Mouse (Mus musculus) lung, adult 2 months (tissue): Measurements from ENCODE around the gene Ppm1j. TPM values are rescaled to one million over a fixed set of nuclear protein-coding genes. Genes with fewer than 3 reads are reported as not detected.
A peak's percentile ranks its signal among the peaks of the same experiment; 100 is the strongest.
"Not testable (repeated sequence)": the region's sequence is repeated elsewhere in the genome, so short reads cannot be mapped to it uniquely, and the experiment has no call there.

ENCODE experiments used
- DNase-seq: peaks from one replicate; pipeline ENCODE4 v3.0.0; 2022
- H3K4me1 ChIP-seq: fragments of 200-500 bp; 2 replicates; pipeline ENCODE4 v1.6.1; 2011; ENCODE audit warnings: low read length; ENCODE audit not compliant: control insufficient read depth, insufficient read depth
- H3K4me3 ChIP-seq: fragments of 200-500 bp; replicated peaks from 2 replicates; pipeline ENCODE3; 2011; ENCODE audit warnings: low read depth, mild to moderate bottlenecking, control low read depth, low read length; ENCODE audit errors: extremely low read depth
- CTCF ChIP-seq: fragments of 200-500 bp; IDR thresholded peaks from 2 replicates; pipeline ENCODE4 v1.5.1; 2011; ENCODE audit warnings: mild to moderate bottlenecking, low read length, control low read depth; ENCODE audit not compliant: insufficient read depth
- POLR2A ChIP-seq: fragments of 200-500 bp; IDR thresholded peaks from 2 replicates; pipeline ENCODE4 v1.6.1; 2011; ENCODE audit warnings: low read depth, mild to moderate bottlenecking, control low read depth, low read length, borderline replicate concordance; ENCODE audit errors: extremely low read depth
- WGBS: fragments of 180-500 bp; shearing (Covaris S2); methylation state at CpG from one replicate; pipeline ENCODE4 v1.1.7; 2018; 5-methylcytosine and 5-hydroxymethylcytosine counted together
- polyA plus RNA-seq: library from polyadenylated mRNA; depleted of rRNA; stranded (reverse); fragments of >200 nt; gene quantifications from 2 replicates; pipeline ENCODE4 v1.2.3, GENCODE M21; 2012

The Ppm1j gene
- polyA plus RNA-seq, 1 experiment = 8.0 TPM

DNA sequence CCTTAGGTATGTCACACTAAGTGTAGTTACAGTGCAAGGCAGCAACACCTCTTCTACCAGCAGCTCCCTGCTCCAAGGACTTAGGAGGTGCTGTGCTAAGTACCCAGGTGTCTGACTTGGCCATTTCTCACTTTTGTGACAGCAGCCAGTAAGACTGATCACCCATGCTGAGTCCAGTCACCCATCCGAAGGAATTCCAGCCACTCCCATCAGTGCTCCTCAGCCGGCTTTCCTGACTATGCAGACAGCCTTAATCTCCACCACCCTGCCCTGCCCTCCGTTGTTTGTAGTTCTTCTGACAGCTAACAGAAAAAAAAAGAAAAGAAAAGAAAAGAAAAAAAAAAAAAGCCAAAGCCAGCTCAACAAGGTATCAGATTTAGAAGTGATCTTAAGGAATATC, 30.9 kb downstream of the Ppm1j start:
- WGBS = 32% methylated on average over 3 of the region's 3 CpGs
- peaks cover 2% of the 10 kb centered on the region; the same call in 1 of the 2 replicates for H3K4me1 ChIP-seq
- no peak for TF ChIP-seq CTCF
- TF ChIP-seq POLR2A = no peak
- no peak for DNase-seq
- H3K4me3 ChIP-seq = no peak overlapping the region

DNA sequence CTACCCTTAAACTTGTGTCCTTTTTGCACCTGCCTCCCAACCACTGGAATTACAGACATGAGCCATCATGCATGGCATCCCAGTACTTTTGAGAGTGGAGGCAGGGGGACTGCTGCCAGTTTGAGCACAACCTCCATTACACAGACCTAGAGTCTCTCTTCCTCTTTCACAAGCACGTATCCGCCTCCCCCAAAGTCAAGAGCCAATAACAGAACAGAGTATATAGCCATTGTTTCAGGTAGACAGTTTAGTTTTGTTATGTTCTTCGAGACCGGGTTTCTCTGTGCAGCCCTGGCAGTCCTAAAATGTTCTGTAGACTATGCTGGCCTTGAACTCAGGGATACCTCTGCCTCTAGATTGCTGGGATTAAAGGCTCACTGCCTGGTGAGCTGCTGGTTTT, 31.4 kb downstream of the Ppm1j start:
- Histone ChIP-seq H3K4me3 (no peak overlapping the region), H3K4me1 (peaks cover 2% of the 10 kb centered on the region; the same call in 1 of the 2 replicates)
- no peak for TF ChIP-seq CTCF
- TF ChIP-seq POLR2A = no peak
- no peak for DNase-seq
- WGBS = 64% methylated on average over 4 of the region's 4 CpGs

DNA sequence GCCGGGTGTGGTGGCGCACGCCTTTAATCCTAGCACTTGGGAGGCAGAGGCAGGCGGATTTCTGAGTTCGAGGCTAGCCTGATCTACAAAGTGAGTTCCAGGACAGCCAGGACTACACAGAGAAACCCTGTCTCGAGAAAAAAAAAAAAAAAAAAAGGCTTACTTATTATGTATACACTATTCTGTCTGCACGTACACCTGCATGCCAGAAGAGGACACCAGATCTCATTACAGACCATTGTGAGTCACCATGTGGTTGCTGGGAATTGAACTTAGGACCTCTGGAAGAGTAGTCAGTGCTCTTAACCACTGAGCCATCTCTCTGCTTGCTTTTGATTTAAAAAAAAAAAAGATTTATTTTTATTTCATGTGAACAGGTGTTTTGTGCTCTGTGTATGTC, 32.4 kb downstream of the Ppm1j start:
- not testable (repeated sequence) for H3K4me1 ChIP-seq, H3K4me3 ChIP-seq, DNase-seq
- WGBS = 87% methylated on average over 7 of the region's 7 CpGs

DNA sequence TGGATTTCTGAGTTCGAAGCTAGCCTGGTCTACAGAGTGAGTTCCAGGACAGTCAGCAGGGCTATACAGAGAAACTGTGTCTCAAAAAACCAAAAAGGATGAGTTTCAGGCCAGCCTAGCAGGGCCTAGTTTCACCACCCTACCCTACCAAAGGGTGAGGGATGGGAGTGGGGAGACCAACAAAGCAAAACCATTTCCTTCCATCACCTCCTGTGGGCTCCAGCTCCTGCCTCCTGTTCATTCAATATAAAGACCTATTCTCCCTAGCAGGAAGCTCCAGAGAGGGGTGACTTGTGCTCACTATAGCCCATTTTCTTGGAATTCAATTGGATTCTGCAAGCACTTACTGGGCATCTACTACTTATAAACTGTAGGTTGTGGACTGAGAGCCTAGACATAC, 33.9 kb downstream of the Ppm1j start:
- TF ChIP-seq CTCF (no peak), POLR2A (no peak)
- 97% methylated on average over 1 of the region's 1 CpGs for WGBS

GRCm38 (mm10) chr3:104815346-104815745, 34.5 kb downstream of the Ppm1j start:
- 77% methylated on average over 2 of the region's 2 CpGs for WGBS

More for the DNA sequence above, 33.9 kb downstream of the Ppm1j start:
- peaks cover 9% of the 10 kb centered on the region for H3K4me1 ChIP-seq
- DNase-seq = no peak
- no peak overlapping the region for H3K4me3 ChIP-seq

DNA sequence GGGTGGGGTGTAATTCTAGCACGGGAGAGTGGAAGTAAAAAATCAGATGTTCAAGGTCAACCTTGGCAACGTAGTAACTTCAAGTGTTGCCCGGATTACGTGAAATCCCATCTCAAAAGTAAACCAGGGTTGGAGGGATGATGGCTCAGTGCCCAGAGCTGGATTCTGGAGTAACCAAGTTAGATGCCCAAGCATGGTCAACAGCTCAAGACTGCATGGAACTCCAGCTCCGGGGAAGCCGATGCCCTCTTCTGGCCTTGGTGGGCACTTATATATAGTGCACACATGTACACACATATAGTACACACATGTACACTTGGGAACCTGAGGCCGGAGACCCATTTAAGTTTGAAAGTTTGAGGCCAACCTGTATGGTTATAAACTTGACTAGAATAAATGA, 35.3 kb downstream of the Ppm1j start:
- no peak for DNase-seq
- Histone ChIP-seq H3K4me3 (no peak overlapping the region), H3K4me1 (peaks cover 9% of the 10 kb centered on the region)
- WGBS = 86% methylated on average over 7 of the region's 7 CpGs
- no peak for TF ChIP-seq CTCF
- no peak for TF ChIP-seq POLR2A

More at GRCm38 (mm10) chr3:104815346-104815745, 34.5 kb downstream of the Ppm1j start:
- no peak for DNase-seq
- no peak for TF ChIP-seq POLR2A
- Histone ChIP-seq H3K4me1 (peaks cover 9% of the 10 kb centered on the region), H3K4me3 (no peak overlapping the region)

- Histone ChIP-seq H3K4me1 (peaks cover 9% of the 10 kb centered on the region), H3K4me3 (peak overlapping the region; percentile 97)
- WGBS = under 1% methylated on average over 44 of the region's 46 CpGs
- TF ChIP-seq CTCF (no peak), POLR2A (0 out of 2 replicates have a peak, but pooled peaks have one; percentile 7)
- peak; percentile 69 for DNase-seq
Observed at GRCm38 (mm10) chr3:104817481-104817990, 36.7 kb downstream of the Ppm1j start.

- DNase-seq = peak; percentile 74
- Histone ChIP-seq H3K4me1 (peaks cover 9% of the 10 kb centered on the region), H3K4me3 (peak within 1 kb of the TSS; percentile 97)
- WGBS = under 1% methylated on average over 40 of the region's 40 CpGs
- TF ChIP-seq CTCF (no peak), POLR2A (no peak)
Observed at GRCm38 (mm10) chr3:104817991-104818748, 37.3 kb downstream of the Ppm1j start, which contains the start of gene Mov10. TSS of gene Mov10 (minus strand) at chr3:104818563.

DNA sequence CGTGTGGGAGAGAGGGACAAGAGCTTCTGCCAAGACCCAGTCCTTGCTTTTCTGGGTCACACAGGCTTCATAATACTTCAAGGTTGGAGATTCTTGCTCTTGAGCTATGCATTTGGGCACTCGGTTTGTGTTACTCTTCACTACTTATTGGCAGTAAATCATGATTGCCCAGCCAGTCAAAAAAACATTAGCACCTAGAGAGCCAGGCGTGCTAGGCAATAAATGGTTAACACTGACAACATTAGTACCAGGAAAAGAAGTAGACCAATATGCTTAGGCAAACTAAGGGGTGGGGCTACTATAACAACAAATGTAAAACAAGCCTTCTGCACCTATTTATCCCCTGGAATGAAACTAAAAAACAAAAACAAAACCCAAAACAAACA, 37.9 kb downstream of the Ppm1j start:
- DNase-seq = no peak
- TF ChIP-seq CTCF = no peak
- no peak for TF ChIP-seq POLR2A
- 3% methylated on average over 3 of the region's 3 CpGs for whole genome bisulfite sequencing
- Histone ChIP-seq H3K4me3 (peak overlapping the region; percentile 97), H3K4me1 (peaks cover 9% of the 10 kb centered on the region)

- Histone ChIP-seq H3K4me3 (no peak overlapping the region), H3K4me1 (peaks cover 9% of the 10 kb centered on the region)
- WGBS = 46% methylated on average over 1 of the region's 1 CpGs
- DNase-seq = no peak
- TF ChIP-seq CTCF (no peak), POLR2A (no peak)
Observed at GRCm38 (mm10) chr3:104820426-104820825, 39.6 kb downstream of the Ppm1j start.
